In genomic region chr1:75445751-75446611, GRCm38 (mm10) we compare ENCODE assay signal across 8 mouse cellular contexts. TPM values are rescaled to one million over a fixed set of nuclear protein-coding genes. Genes with fewer than 3 reads are reported as not detected.
DNase-seq lines count a peak whose midpoint lies in the region; ATAC-seq and TF ChIP-seq lines count a peak whose summit lies in the region.

No protein-coding gene starts in this region.

- in situ Hi-C loops in CH12.LX (cut with MboI; ENCODE audit: low pct_ligation_motif_present, low pct_unique_long_range_greater_than_20kb, low sequenced_read_pairs) = no loop called here

- H3K9ac ChIP-seq in CH12.LX (ENCODE audit: insufficient read depth, low read depth) = no peak overlapping the region; the same call in 1 of the 2 replicates
- peak overlapping the region; percentile 43 for H3K9ac ChIP-seq in heart, embryonic 15.5 days
- H3K9ac ChIP-seq in liver, embryonic 16.5 days (ENCODE audit: low read depth, low read length) = peak overlapping the region; percentile 43
- H3K9ac ChIP-seq in neural tube, embryonic 13.5 days = peak overlapping the region; percentile 60

- no peaks in the 10 kb centered on the region for H3K9me3 ChIP-seq in CH12.LX (replicated peaks; ENCODE audit: low read length)
- H3K9me3 ChIP-seq in heart, embryonic 15.5 days (replicated peaks) = no peaks in the 10 kb centered on the region
- H3K9me3 ChIP-seq in liver, embryonic 16.5 days (replicated peaks; ENCODE audit: control insufficient read depth, low read length) = no peaks in the 10 kb centered on the region
- no peaks in the 10 kb centered on the region for H3K9me3 ChIP-seq in neural tube, embryonic 13.5 days

- no peaks in the 10 kb centered on the region for H3K79me2 ChIP-seq in CH12.LX (replicated peaks; ENCODE audit: control insufficient read depth, extremely low read depth, insufficient read depth, poor library complexity, severe bottlenecking)

- WGBS in heart, embryonic 15.5 days = under 1% methylated on average over 22 of the region's 22 CpGs
- WGBS in liver, embryonic 16.5 days (ENCODE audit: insufficient replicate concordance) = 2% methylated on average over 22 of the region's 22 CpGs
- 2% methylated on average over 22 of the region's 22 CpGs for whole genome bisulfite sequencing in neural tube, embryonic 13.5 days

- H3K4me3 ChIP-seq in CH12.LX (replicated peaks in 1 of 3; ENCODE audit: low read depth in 2 of 3, low read length in 2 of 3, poor library complexity in 1 of 3) = no peak overlapping the region
- peak overlapping the region; percentile 34 for H3K4me3 ChIP-seq in heart, embryonic 15.5 days
- H3K4me3 ChIP-seq in liver, embryonic 16.5 days (ENCODE audit: low read depth, low read length) = peak overlapping the region; percentile 26; the same call in 1 of the 2 replicates
- no peak overlapping the region for H3K4me3 ChIP-seq in neural tube, embryonic 13.5 days

- TF ChIP-seq POLR2A in CH12.LX (IDR thresholded peaks at IDR 0.05; ENCODE audit: low read depth, low read length) = no peak
- no peak for TF ChIP-seq POLR2A in brain, embryonic 14.5 days (IDR thresholded peaks at IDR 0.05; ENCODE audit: borderline replicate concordance, extremely low read depth, insufficient read depth, insufficient read length, poor library complexity, severe bottlenecking)

- dilution Hi-C loops in CH12.LX (cut with MboI; ENCODE audit: extremely low pct_ligation_motif_present, extremely low pct_unique_long_range_greater_than_20kb, low sequenced_read_pairs) = no loop called here

- peaks cover 47% of the 10 kb centered on the region for H3K27me3 ChIP-seq in CH12.LX (replicated peaks)
- peaks cover 59% of the 10 kb centered on the region for H3K27me3 ChIP-seq in heart, embryonic 15.5 days
- peaks cover 50% of the 10 kb centered on the region for H3K27me3 ChIP-seq in liver, embryonic 16.5 days (ENCODE audit: control insufficient read depth, insufficient read depth, low read depth, low read length)
- peaks cover 21% of the 10 kb centered on the region for H3K27me3 ChIP-seq in neural tube, embryonic 13.5 days

- peaks cover 18 to 32% of the 10 kb centered on the region in 2 experiments for H3K4me1 ChIP-seq in CH12.LX (ENCODE audit: control insufficient read depth in 1 of 2, insufficient read depth in 2 of 2)
- peaks cover 65% of the 10 kb centered on the region for H3K4me1 ChIP-seq in heart, embryonic 15.5 days (replicated peaks)
- H3K4me1 ChIP-seq in liver, embryonic 16.5 days (ENCODE audit: control insufficient read depth, low read depth, low read length) = peaks cover 63% of the 10 kb centered on the region
- H3K4me1 ChIP-seq in neural tube, embryonic 13.5 days (replicated peaks) = peaks cover 97% of the 10 kb centered on the region

- H3K27ac ChIP-seq in CH12.LX (ENCODE audit: insufficient read depth, low read depth) = no peak overlapping the region
- H3K27ac ChIP-seq in heart, embryonic 15.5 days = no peak overlapping the region
- peak overlapping the region; percentile 29; the same call in 1 of the 2 replicates for H3K27ac ChIP-seq in liver, embryonic 16.5 days (ENCODE audit: low read length)
- H3K27ac ChIP-seq in neural tube, embryonic 13.5 days (replicated peaks) = peak overlapping the region; percentile 92

- H3K4me2 ChIP-seq in CH12.LX (ENCODE audit: insufficient read depth, low read depth, poor library complexity, severe bottlenecking) = peak overlapping the region; percentile 76
- H3K4me2 ChIP-seq in heart, embryonic 15.5 days = peak overlapping the region; percentile 60
- H3K4me2 ChIP-seq in liver, embryonic 16.5 days (ENCODE audit: low read depth, low read length) = peak overlapping the region; percentile 58
- peak overlapping the region; percentile 71 for H3K4me2 ChIP-seq in neural tube, embryonic 13.5 days

- peak; percentile 69 for DNase-seq in CH12.LX (ENCODE audit: extremely low read depth)
- DNase-seq in brain, embryonic 14.5 days (ENCODE audit: low read depth) = peak; percentile 78
- DNase-seq in kidney, postnatal 10 days = peak; percentile 86
- peak; percentile 22 to 25 for DNase-seq in thymus, adult 18-20 months

- TF ChIP-seq EP300 in CH12.LX (IDR thresholded peaks at IDR 0.05; ENCODE audit: low read length) = no peak

- TF ChIP-seq CTCF in CH12.LX (conservative IDR thresholded peaks at IDR 0.05 in 1 of 2, IDR thresholded peaks at IDR 0.05 in 1 of 2; ENCODE audit: low read depth in 2 of 2, low read length in 2 of 2) = peak; percentile 90 to 95
- peak; percentile 95 for TF ChIP-seq CTCF in brain, embryonic 14.5 days (IDR thresholded peaks at IDR 0.05; ENCODE audit: borderline replicate concordance, extremely low read depth, insufficient read depth, insufficient read length)

- peaks cover 20 to 32% of the 10 kb centered on the region in 2 experiments for H3K36me3 ChIP-seq in CH12.LX (replicated peaks in 1 of 2; ENCODE audit: control insufficient read depth in 1 of 2, insufficient read depth in 1 of 2, low read length in 1 of 2)
- peaks cover 12% of the 10 kb centered on the region; the same call in 1 of the 2 replicates for H3K36me3 ChIP-seq in heart, embryonic 15.5 days
- no peaks in the 10 kb centered on the region for H3K36me3 ChIP-seq in liver, embryonic 16.5 days (ENCODE audit: control insufficient read depth, insufficient read depth)
- no peaks in the 10 kb centered on the region for H3K36me3 ChIP-seq in neural tube, embryonic 13.5 days

- peak; percentile 82 for TF ChIP-seq RAD21 in CH12.LX (IDR thresholded peaks at IDR 0.05; ENCODE audit: low read depth, low read length)

- ATAC-seq in erythroid progenitor cell, adult 5-6 weeks (replicated peaks; ENCODE audit: low FRiP score, poor library complexity, severe bottlenecking) = peak; percentile 56; the same call in 1 of the 2 replicates
- ATAC-seq in heart, embryonic 15.5 days (replicated peaks; ENCODE audit: insufficient number of reproducible peaks, insufficient read depth, low FRiP score, low read depth) = 0 out of 2 replicates have a peak, but pooled peaks have one; percentile 17
- peak; percentile 63 for ATAC-seq in liver, embryonic 16.5 days (ENCODE audit: low read depth)
- peak; percentile 10; the same call in 1 of the 2 replicates for ATAC-seq in neural tube, embryonic 13.5 days (ENCODE audit: low read depth)

TF ChIP-seq in CH12.LX, 34 proteins besides CTCF, POLR2A, EP300 and RAD21 (continues in another document):
- no peak for TF ChIP-seq HCFC1 (IDR thresholded peaks at IDR 0.05; ENCODE audit: low read depth, low read length)
- TF ChIP-seq NRF1 (IDR thresholded peaks at IDR 0.05; ENCODE audit: low read depth, low read length) = 0 out of 2 replicates have a peak, but pooled peaks have one; percentile 20
- 0 out of 2 replicates have a peak, but pooled peaks have one; percentile 22 for TF ChIP-seq BHLHE40 (IDR thresholded peaks at IDR 0.05; ENCODE audit: low read depth, low read length)
- TF ChIP-seq ZC3H11A (IDR thresholded peaks at IDR 0.05; ENCODE audit: low read depth, low read length) = peak; percentile 42
- no peak for TF ChIP-seq USF1 (IDR thresholded peaks at IDR 0.05; ENCODE audit: low read depth, low read length)

RNA-seq across cellular contexts. Expression of gene Asic4, which starts 4.3 kb away (rescaled TPM):
- total RNA-seq in CH12.LX (2012; rRNA removed) (not detected in 2 replicates), CH12.LX (2014; rRNA removed) (not detected in 2 replicates)
- polyA plus RNA-seq in CH12.LX (2012; ENCODE audit: insufficient read length, low read depth) = not detected in 2 replicates
- polyA plus RNA-seq in brain, embryonic 14.5 days (2012; rRNA removed) = 23.3 and 41.3 TPM in 2 replicates
- total RNA-seq in erythroid progenitor cell, adult 5-6 weeks (2015; ENCODE audit: low replicate concordance) = not detected in 2 replicates
- total RNA-seq in erythroid progenitor cell, adult 5-6 weeks (2017; ENCODE audit: low replicate concordance) = not detected in 2 replicates
- 0.40 and 0.81 TPM in 2 replicates for polyA plus RNA-seq in heart, embryonic 15.5 days (2015; fragmentation: Nextera tagmentation; extraction: Ambion mirVana)
- polyA plus RNA-seq in liver, embryonic 16.5 days (2015; fragmentation: Nextera tagmentation; extraction: Ambion mirVana) = 0.06 TPM in 1 of 2 replicates, not detected in the other
- polyA plus RNA-seq in neural tube, embryonic 13.5 days (2015; fragmentation: Nextera tagmentation; extraction: Ambion mirVana) = 28.7 and 28.8 TPM in 2 replicates

RNA-seq across cellular contexts. Expression of gene Gmppa, which starts 10.3 kb away (rescaled TPM):
- total RNA-seq in CH12.LX (2012; rRNA removed) (139 and 153 TPM in 2 replicates), CH12.LX (2014; rRNA removed) (101 and 102 TPM in 2 replicates)
- 126 and 131 TPM in 2 replicates for polyA plus RNA-seq in CH12.LX (2012; ENCODE audit: insufficient read length, low read depth)
- 98.7 and 144 TPM in 2 replicates for polyA plus RNA-seq in brain, embryonic 14.5 days (2012; rRNA removed)
- 17.6 and 23.1 TPM in 2 replicates for total RNA-seq in erythroid progenitor cell, adult 5-6 weeks (2015; ENCODE audit: low replicate concordance)
- 3.6 and 10.8 TPM in 2 replicates for total RNA-seq in erythroid progenitor cell, adult 5-6 weeks (2017; ENCODE audit: low replicate concordance)
- polyA plus RNA-seq in heart, embryonic 15.5 days (2015; fragmentation: Nextera tagmentation; extraction: Ambion mirVana) = 63.9 and 81.8 TPM in 2 replicates
- 32.5 and 35.7 TPM in 2 replicates for polyA plus RNA-seq in liver, embryonic 16.5 days (2015; fragmentation: Nextera tagmentation; extraction: Ambion mirVana)
- polyA plus RNA-seq in neural tube, embryonic 13.5 days (2015; fragmentation: Nextera tagmentation; extraction: Ambion mirVana) = 74.4 and 75.9 TPM in 2 replicates

RNA-seq across cellular contexts. Expression of gene Chpf, which starts 33.1 kb away (rescaled TPM):
- total RNA-seq in CH12.LX (2012; rRNA removed) (30.4 and 32.6 TPM in 2 replicates), CH12.LX (2014; rRNA removed) (14.6 and 14.8 TPM in 2 replicates)
- 17.5 and 20.6 TPM in 2 replicates for polyA plus RNA-seq in CH12.LX (2012; ENCODE audit: insufficient read length, low read depth)
- 71.7 and 78.3 TPM in 2 replicates for polyA plus RNA-seq in brain, embryonic 14.5 days (2012; rRNA removed)
- not detected in 2 replicates for total RNA-seq in erythroid progenitor cell, adult 5-6 weeks (2015; ENCODE audit: low replicate concordance)
- 0.77 TPM in 1 of 2 replicates, not detected in the other for total RNA-seq in erythroid progenitor cell, adult 5-6 weeks (2017; ENCODE audit: low replicate concordance)
- 23.9 and 36.6 TPM in 2 replicates for polyA plus RNA-seq in heart, embryonic 15.5 days (2015; fragmentation: Nextera tagmentation; extraction: Ambion mirVana)
- 2.6 and 3.1 TPM in 2 replicates for polyA plus RNA-seq in liver, embryonic 16.5 days (2015; fragmentation: Nextera tagmentation; extraction: Ambion mirVana)
- 39.1 and 41.0 TPM in 2 replicates for polyA plus RNA-seq in neural tube, embryonic 13.5 days (2015; fragmentation: Nextera tagmentation; extraction: Ambion mirVana)

RNA-seq across cellular contexts. Expression of gene Tmem198, which starts 33.4 kb away (rescaled TPM):
- total RNA-seq in CH12.LX (2012; rRNA removed) = 1.1 and 1.4 TPM in 2 replicates
- 0.51 and 0.81 TPM in 2 replicates for total RNA-seq in CH12.LX (2014; rRNA removed)
- 0.80 and 0.90 TPM in 2 replicates for polyA plus RNA-seq in CH12.LX (2012; ENCODE audit: insufficient read length, low read depth)
- 46.9 and 57.2 TPM in 2 replicates for polyA plus RNA-seq in brain, embryonic 14.5 days (2012; rRNA removed)
- total RNA-seq in erythroid progenitor cell, adult 5-6 weeks (2015; ENCODE audit: low replicate concordance) = not detected in 2 replicates
- not detected in 2 replicates for total RNA-seq in erythroid progenitor cell, adult 5-6 weeks (2017; ENCODE audit: low replicate concordance)
- polyA plus RNA-seq in heart, embryonic 15.5 days (2015; fragmentation: Nextera tagmentation; extraction: Ambion mirVana) = 0.39 and 0.80 TPM in 2 replicates
- 0.06 and 0.07 TPM in 2 replicates for polyA plus RNA-seq in liver, embryonic 16.5 days (2015; fragmentation: Nextera tagmentation; extraction: Ambion mirVana)
- 37.2 and 40.9 TPM in 2 replicates for polyA plus RNA-seq in neural tube, embryonic 13.5 days (2015; fragmentation: Nextera tagmentation; extraction: Ambion mirVana)

Comparison
In these comparisons a context has a peak if more than half of its experiments do, and no peak if none do; other contexts are left out.
1. DNase-seq: peak in every context shown above with its lines; median percentile 86 in kidney, postnatal 10 days; 78 in brain, embryonic 14.5 days; 69 in CH12.LX; 24 in thymus, adult 18-20 months.
2. H3K27ac ChIP-seq: peak in liver, embryonic 16.5 days (single experiment) and neural tube, embryonic 13.5 days (single experiment); none in CH12.LX (single experiment) and heart, embryonic 15.5 days (single experiment).
3. H3K4me3 ChIP-seq: peak in heart, embryonic 15.5 days (single experiment) and liver, embryonic 16.5 days (single experiment); none in CH12.LX (0 of 3) and neural tube, embryonic 13.5 days (single experiment).
4. ATAC-seq: peak in every context shown above with its lines; median percentile 63 in liver, embryonic 16.5 days; 56 in erythroid progenitor cell, adult 5-6 weeks; 17 in heart, embryonic 15.5 days; 10 in neural tube, embryonic 13.5 days.
5. RNA of gene Asic4, which starts 4.3 kb away (polyA plus RNA-seq): 23.3 to 41.3 TPM in brain, embryonic 14.5 days and 28.7 to 28.8 TPM in neural tube, embryonic 13.5 days; 0.40 to 0.81 TPM in heart, embryonic 15.5 days, 0.06 TPM in liver, embryonic 16.5 days and not detected in CH12.LX; every median in the first group is over 10 times any median in the second.
6. Peak in every context shown above with its lines, with median percentiles within 50 percentile points of each other: H3K4me2 ChIP-seq.